Mouse (Mus musculus) bone marrow, adult 2 months (tissue): ENCODE measurements around the gene Glt28d2. TPM values are rescaled to one million over a fixed set of nuclear protein-coding genes. Genes with fewer than 3 reads are reported as not detected.

Experiments used
- H3K27ac ChIP-seq: fragments of 200-500 bp; 2 replicates; pipeline ENCODE4 v1.5.1; 2012; ENCODE audit warnings: low read depth, mild to moderate bottlenecking, control low read depth, inconsistent platforms, low read length; ENCODE audit not compliant: control insufficient read depth, poor library complexity, insufficient read depth
- H3K4me1 ChIP-seq: fragments of 200-500 bp; 2 replicates; pipeline ENCODE4 v1.6.1; 2011; ENCODE audit warnings: low read length; ENCODE audit not compliant: control insufficient read depth, insufficient read depth
- H3K4me3 ChIP-seq: fragments of 200-500 bp; replicated peaks from 2 replicates; pipeline ENCODE3; 2011; ENCODE audit warnings: mild to moderate bottlenecking, low read depth, low read length, control low read depth; ENCODE audit not compliant: control insufficient read depth
- CTCF ChIP-seq: fragments of 200-500 bp; IDR thresholded peaks from 2 replicates; pipeline ENCODE4 v1.5.1; 2011; ENCODE audit warnings: low read length, control low read depth; ENCODE audit not compliant: control insufficient read depth, insufficient read depth
- POLR2A ChIP-seq: fragments of 200-500 bp; IDR thresholded peaks from 2 replicates; pipeline ENCODE4 v1.6.1; 2011; ENCODE audit warnings: low read depth, mild to moderate bottlenecking, control low read depth, low read length, borderline replicate concordance; ENCODE audit not compliant: control insufficient read depth
- WGBS: fragments of 180-500 bp; shearing (Covaris S2); methylation state at CpG from one replicate; pipeline ENCODE4 v1.1.7; 2018; 5-methylcytosine and 5-hydroxymethylcytosine counted together
- polyA plus RNA-seq: library from polyadenylated mRNA; stranded (reverse); fragments of >200 nt; gene quantifications from 2 replicates; pipeline ENCODE4 v1.2.4, GENCODE M21; 2011; ENCODE audit warnings: low replicate concordance; ENCODE audit not compliant: missing spikeins, insufficient read depth, insufficient read length

Gene Glt28d2
- polyA plus RNA-seq, 1 experiment: not detected

- WGBS: 81% methylated on average over 1 of the region's 1 CpGs
- no peak overlapping the region for H3K4me3 ChIP-seq
- H3K4me1 ChIP-seq: no peaks in the 10 kb centered on the region
- TF ChIP-seq CTCF: no peak
- no peak for TF ChIP-seq POLR2A
- no peak overlapping the region for H3K27ac ChIP-seq
These were observed 55.5 kb downstream of the Glt28d2 start for GRCm38 (mm10) chr3:85831785-85832184.

- WGBS: 70% methylated on average over 4 of the region's 4 CpGs
- Histone ChIP-seq H3K4me3 (no peak overlapping the region), H3K4me1 (no peaks in the 10 kb centered on the region), H3K27ac (no peak overlapping the region)
- TF ChIP-seq CTCF: no peak
- TF ChIP-seq POLR2A: no peak
These were observed 58.3 kb downstream of the Glt28d2 start for GRCm38 (mm10) chr3:85829047-85829446.

GRCm38 (mm10) chr3:85827815-85828214 lies 59.5 kb downstream of the Glt28d2 start:
- TF ChIP-seq CTCF: no peak
- no peak for TF ChIP-seq POLR2A
- H3K4me1 ChIP-seq: no peaks in the 10 kb centered on the region
- no peak overlapping the region for H3K4me3 ChIP-seq
- H3K27ac ChIP-seq: no peak overlapping the region
- WGBS: 80% methylated on average over 6 of the region's 6 CpGs

GRCm38 (mm10) chr3:85827283-85827682 lies 60.0 kb downstream of the Glt28d2 start:
- Histone ChIP-seq H3K4me1 (no peaks in the 10 kb centered on the region), H3K4me3 (no peak overlapping the region), H3K27ac (no peak overlapping the region)
- 74% methylated on average over 4 of the region's 4 CpGs for WGBS
- TF ChIP-seq POLR2A (no peak), CTCF (no peak)

GRCm38 (mm10) chr3:85820839-85821548 lies 66.3 kb downstream of the Glt28d2 start:
- Histone ChIP-seq H3K4me3 (no peak overlapping the region), H3K27ac (no peak overlapping the region), H3K4me1 (no peaks in the 10 kb centered on the region)
- TF ChIP-seq POLR2A (no peak), CTCF (no peak)
- 88% methylated on average over 15 of the region's 15 CpGs for WGBS

Other genes starting within 250 kb of the Glt28d2 start
- gene Fam160a1, start 70.2 kb downstream of the Glt28d2 start, polyA plus RNA-seq: not detected in 2 replicates
- gene Gm37240, start within 50 bp of the Glt28d2 start, polyA plus RNA-seq: 1.0 and 1.1 TPM in 2 replicates
- gene Sh3d19, start 83.6 kb upstream of the Glt28d2 start, polyA plus RNA-seq: 2.5 and 6.4 TPM in 2 replicates
- gene Prss48, start 115.0 kb upstream of the Glt28d2 start, polyA plus RNA-seq: not detected in 2 replicates